Mouse (Mus musculus): ENCODE measurements around the gene Fezf2. TPM values are rescaled to one million over a fixed set of nuclear protein-coding genes. Genes with fewer than 3 reads are reported as not detected.

The Fezf2 gene
- polyA plus RNA-seq, 1 experiment from 2014 or later = not detected

GRCm38 (mm10) chr14:12349334-12350090 lies 1.5 kb upstream of the Fezf2 start:
- Histone ChIP-seq H3K9ac (no peak overlapping the region), H3K27me3 (replicated peaks) (peaks cover 90% of the 10 kb centered on the region), H3K9me3 (no peaks in the 10 kb centered on the region), H3K4me2 (no peak overlapping the region), H3K27ac (no peak overlapping the region), H3K4me3 (replicated peaks) (no peak overlapping the region), H3K36me3 (no peaks in the 10 kb centered on the region), H3K4me1 (peaks cover 21% of the 10 kb centered on the region)
- ATAC-seq (ENCODE audit: insufficient read depth, low FRiP score, low read depth) = no peak
- WGBS = 10% methylated on average over 15 of the region's 15 CpGs

DNA sequence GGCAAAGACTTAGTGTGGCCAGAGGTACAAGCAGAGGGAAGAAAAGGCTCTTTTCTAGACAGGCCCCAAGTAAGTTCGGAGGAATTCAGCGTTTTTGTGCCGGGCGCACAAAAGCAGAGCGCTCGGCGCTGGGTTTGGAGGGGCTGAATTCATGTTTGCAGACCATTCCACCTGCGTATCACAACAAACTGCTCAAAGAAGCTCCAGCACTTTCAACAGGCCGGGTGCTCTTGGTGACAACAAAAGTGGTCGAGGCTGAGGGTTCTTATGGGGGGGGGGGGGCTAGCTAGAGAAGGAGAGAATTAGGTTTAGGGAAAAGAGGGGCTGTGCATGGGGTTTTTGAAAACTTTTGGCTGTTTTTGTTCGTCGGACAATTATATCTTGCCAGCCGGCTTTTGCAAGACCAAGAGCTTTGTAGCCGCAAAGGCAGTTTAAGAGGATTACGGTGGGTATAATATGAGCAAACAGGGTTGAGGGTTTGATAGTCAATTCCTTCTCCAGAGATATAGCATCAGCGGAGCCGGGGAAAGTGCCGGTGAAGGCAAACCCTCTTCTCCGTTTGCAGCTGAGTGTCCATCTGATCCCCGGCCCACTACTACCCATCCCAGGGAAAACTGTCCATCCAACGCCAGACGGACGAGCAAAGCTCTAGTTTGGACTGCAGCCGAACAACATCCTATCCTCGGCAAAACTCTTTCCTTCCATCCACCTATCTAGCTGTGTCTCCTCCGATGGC lies 956 bp downstream of the Fezf2 start:
- H3K27ac ChIP-seq = no peak overlapping the region
- WGBS = 3% methylated on average over 26 of the region's 26 CpGs
- peaks cover 95% of the 10 kb centered on the region for H3K27me3 ChIP-seq (replicated peaks)
- peak overlapping the region; percentile 41 for H3K4me2 ChIP-seq
- no peaks in the 10 kb centered on the region for H3K36me3 ChIP-seq
- peaks cover 23% of the 10 kb centered on the region for H3K4me1 ChIP-seq
- H3K4me3 ChIP-seq (replicated peaks) = peak overlapping the region; percentile 19
- no peak overlapping the region for H3K9ac ChIP-seq
- no peaks in the 10 kb centered on the region for H3K9me3 ChIP-seq
- ATAC-seq (ENCODE audit: insufficient read depth, low FRiP score, low read depth) = no peak

GRCm38 (mm10) chr14:12346011-12346864 lies 1.8 kb downstream of the Fezf2 start:
- Histone ChIP-seq H3K4me3 (replicated peaks) (peak overlapping the region; percentile 19), H3K9me3 (no peaks in the 10 kb centered on the region), H3K27me3 (replicated peaks) (peaks cover 99% of the 10 kb centered on the region), H3K9ac (no peak overlapping the region), H3K27ac (no peak overlapping the region), H3K36me3 (no peaks in the 10 kb centered on the region), H3K4me1 (peaks cover 25% of the 10 kb centered on the region), H3K4me2 (peak overlapping the region; percentile 41)
- no peak for ATAC-seq (ENCODE audit: insufficient read depth, low FRiP score, low read depth)
- WGBS = 1% methylated on average over 50 of the region's 50 CpGs

DNA sequence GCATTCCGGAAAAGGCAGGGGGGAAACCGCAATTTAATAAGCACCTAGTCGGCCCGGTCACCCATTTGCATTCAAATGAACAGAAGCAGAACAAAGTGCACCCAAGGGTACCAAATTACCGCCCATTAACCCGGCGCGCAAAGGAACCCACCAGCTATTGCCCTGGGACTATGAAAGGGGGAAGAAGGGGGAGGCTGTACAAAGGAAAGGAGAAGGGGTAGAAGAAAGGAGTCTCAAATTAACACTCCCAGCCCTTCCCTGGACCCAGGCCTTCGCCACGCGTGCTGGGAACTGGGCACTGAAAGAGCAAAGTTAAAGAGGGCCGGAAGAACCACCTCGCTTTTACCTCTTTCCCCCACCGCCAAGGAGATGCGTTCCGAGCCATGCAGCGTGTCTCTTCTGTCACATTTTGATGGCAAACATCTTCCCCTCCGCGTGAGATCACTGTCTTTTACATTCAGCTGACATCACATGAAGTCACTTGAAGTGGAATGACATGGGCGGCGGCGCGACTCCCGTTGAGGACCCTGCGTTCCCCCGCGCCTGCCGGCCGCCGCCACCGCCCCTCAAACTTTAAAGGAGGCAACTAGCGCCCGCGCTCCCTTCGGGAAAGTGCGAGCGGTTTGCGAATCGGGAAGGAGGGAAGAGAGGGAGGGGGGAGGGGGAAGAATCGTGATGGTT lies 2.6 kb downstream of the Fezf2 start:
- 2% methylated on average over 40 of the region's 40 CpGs for WGBS

GRCm38 (mm10) chr14:12344746-12345240 lies 3.2 kb downstream of the Fezf2 start:
- Histone ChIP-seq H3K36me3 (no peaks in the 10 kb centered on the region), H3K27ac (no peak overlapping the region)
- 1% methylated on average over 39 of the region's 39 CpGs for WGBS

More for the DNA sequence above, 2.6 kb downstream of the Fezf2 start:
- Histone ChIP-seq H3K27me3 (replicated peaks) (peaks cover 97% of the 10 kb centered on the region), H3K36me3 (no peaks in the 10 kb centered on the region), H3K9ac (no peak overlapping the region), H3K27ac (no peak overlapping the region), H3K4me1 (peaks cover 29% of the 10 kb centered on the region), H3K4me3 (replicated peaks) (peak overlapping the region; percentile 19; the same call in 1 of the 2 replicates), H3K4me2 (peak overlapping the region; percentile 44), H3K9me3 (no peaks in the 10 kb centered on the region)
- no peak for ATAC-seq (ENCODE audit: insufficient read depth, low FRiP score, low read depth)

DNA sequence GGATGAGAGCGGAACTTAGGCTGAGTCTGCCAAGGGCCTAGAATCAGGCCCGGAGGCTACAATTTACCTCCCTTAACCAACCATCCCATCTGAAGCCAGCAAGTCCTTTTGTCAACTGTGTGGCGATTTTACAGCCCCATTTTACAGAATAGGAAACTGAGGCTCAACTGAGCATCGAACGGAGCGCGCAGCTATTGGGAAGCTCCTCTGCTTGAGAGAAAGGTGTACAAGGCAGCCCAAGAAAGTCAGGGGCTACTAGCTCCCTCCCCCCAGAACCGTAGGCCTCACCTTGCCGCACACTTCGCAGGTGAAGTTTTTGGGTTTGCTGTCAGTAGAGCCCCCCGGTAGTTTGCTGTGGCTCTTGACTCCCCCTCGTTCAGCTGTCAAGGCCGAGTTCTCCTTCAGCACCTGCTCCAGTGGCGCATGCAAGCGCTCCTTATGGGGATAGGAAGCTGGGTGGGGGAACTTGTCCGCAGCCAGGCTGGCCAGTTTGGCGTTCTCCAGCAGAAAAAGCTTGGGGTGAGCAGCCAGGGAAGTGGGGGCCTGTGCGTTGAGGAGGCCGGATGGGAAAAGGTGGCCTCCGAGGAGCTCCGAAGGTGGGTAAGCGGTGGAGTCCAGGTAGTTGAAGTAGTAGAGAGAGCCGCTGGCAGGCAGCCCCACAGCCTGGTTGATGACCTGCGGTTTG lies 3.8 kb downstream of the Fezf2 start:
- no peak overlapping the region for H3K27ac ChIP-seq
- H3K9ac ChIP-seq = no peak overlapping the region
- no peaks in the 10 kb centered on the region for H3K36me3 ChIP-seq
- no peak for ATAC-seq (ENCODE audit: insufficient read depth, low FRiP score, low read depth)
- H3K4me3 ChIP-seq (replicated peaks) = peak overlapping the region; percentile 16; the same call in 1 of the 2 replicates
- peaks cover 96% of the 10 kb centered on the region for H3K27me3 ChIP-seq (replicated peaks)
- no peaks in the 10 kb centered on the region for H3K9me3 ChIP-seq
- WGBS = 5% methylated on average over 24 of the region's 24 CpGs
- peak overlapping the region; percentile 44 for H3K4me2 ChIP-seq
- peaks cover 32% of the 10 kb centered on the region for H3K4me1 ChIP-seq

More at GRCm38 (mm10) chr14:12344746-12345240, 3.2 kb downstream of the Fezf2 start:
- no peak overlapping the region for H3K9ac ChIP-seq
- no peaks in the 10 kb centered on the region for H3K9me3 ChIP-seq
- H3K4me1 ChIP-seq = peaks cover 32% of the 10 kb centered on the region
- H3K4me3 ChIP-seq (replicated peaks) = peak overlapping the region; percentile 16; the same call in 1 of the 2 replicates
- peak overlapping the region; percentile 44 for H3K4me2 ChIP-seq
- H3K27me3 ChIP-seq (replicated peaks) = peaks cover 97% of the 10 kb centered on the region
- no peak for ATAC-seq (ENCODE audit: insufficient read depth, low FRiP score, low read depth)

- no peak for ATAC-seq (ENCODE audit: insufficient read depth, low FRiP score, low read depth)
- H3K4me2 ChIP-seq = no peak overlapping the region
- WGBS = 4% methylated on average over 20 of the region's 20 CpGs
- H3K4me1 ChIP-seq = peaks cover 32% of the 10 kb centered on the region
- no peaks in the 10 kb centered on the region for H3K9me3 ChIP-seq
- no peak overlapping the region for H3K9ac ChIP-seq
- H3K36me3 ChIP-seq = no peaks in the 10 kb centered on the region
- peaks cover 94% of the 10 kb centered on the region for H3K27me3 ChIP-seq (replicated peaks)
- no peak overlapping the region for H3K27ac ChIP-seq
- no peak overlapping the region for H3K4me3 ChIP-seq (replicated peaks)
Observed at GRCm38 (mm10) chr14:12343451-12343941, 4.5 kb downstream of the Fezf2 start.

- no peak overlapping the region for H3K27ac ChIP-seq
- WGBS = 5% methylated on average over 23 of the region's 23 CpGs
Observed at GRCm38 (mm10) chr14:12342458-12343131, 5.4 kb downstream of the Fezf2 start.

GRCm38 (mm10) chr14:12341789-12342457 lies 6.1 kb downstream of the Fezf2 start:
- peaks cover 32% of the 10 kb centered on the region for H3K4me1 ChIP-seq
- H3K4me3 ChIP-seq (replicated peaks) = no peak overlapping the region
- H3K9ac ChIP-seq = no peak overlapping the region
- H3K4me2 ChIP-seq = no peak overlapping the region
- no peak overlapping the region for H3K27ac ChIP-seq
- 5% methylated on average over 24 of the region's 24 CpGs for WGBS
- H3K9me3 ChIP-seq = no peaks in the 10 kb centered on the region
- peaks cover 92% of the 10 kb centered on the region for H3K27me3 ChIP-seq (replicated peaks)
- no peaks in the 10 kb centered on the region for H3K36me3 ChIP-seq
- no peak for ATAC-seq (ENCODE audit: insufficient read depth, low FRiP score, low read depth)

More at GRCm38 (mm10) chr14:12342458-12343131, 5.4 kb downstream of the Fezf2 start:
- ATAC-seq (ENCODE audit: insufficient read depth, low FRiP score, low read depth) = no peak
- no peak overlapping the region for H3K4me3 ChIP-seq (replicated peaks)
- no peak overlapping the region for H3K9ac ChIP-seq
- H3K4me2 ChIP-seq = no peak overlapping the region
- H3K36me3 ChIP-seq = no peaks in the 10 kb centered on the region
- H3K4me1 ChIP-seq = peaks cover 32% of the 10 kb centered on the region
- no peaks in the 10 kb centered on the region for H3K9me3 ChIP-seq
- peaks cover 92% of the 10 kb centered on the region for H3K27me3 ChIP-seq (replicated peaks)

Measured in stomach, embryonic 15.5 days (tissue).